In the genomic region with DNA sequence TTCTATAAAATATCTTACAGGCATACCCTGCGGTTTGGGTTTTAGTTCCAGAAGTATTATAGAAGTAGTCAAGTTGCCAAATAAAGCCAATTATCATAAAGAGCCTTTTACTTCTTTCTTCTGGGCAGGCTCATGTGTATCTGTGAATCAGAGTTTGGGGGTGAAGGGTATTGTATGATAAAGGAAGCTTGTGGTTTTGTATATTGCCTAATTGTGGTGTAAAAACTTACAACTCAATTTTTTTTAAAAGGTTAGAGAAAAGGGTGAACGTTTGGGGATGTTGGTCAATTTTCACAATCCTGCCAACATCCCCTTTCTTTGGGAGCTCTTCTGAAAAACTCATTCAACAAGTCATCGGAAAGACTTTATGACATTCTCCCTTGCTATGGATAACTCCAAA, we compare ENCODE assay signal across 23 mouse cellular contexts.
DNase-seq lines count a peak whose midpoint lies in the region; ATAC-seq and TF ChIP-seq lines count a peak whose summit lies in the region.
"Had no signal": no experiment of that assay in that cellular context is flagged by ENCODE, and none has a peak within 500 bp of the region (broad histone marks: within the 10 kb centered on the region; RNA-seq: fewer than 3 reads in every experiment).

No protein-coding gene starts in this region.

- no peaks in the 10 kb centered on the region for H3K9me3 ChIP-seq in hindbrain, embryonic 14.5 days (ENCODE audit: control insufficient read depth, low read length)
- H3K9me3 ChIP-seq: embryonic facial prominence, embryonic 13.5 days; embryonic facial prominence, embryonic 15.5 days; forebrain, embryonic 12.5 days had no signal

- no peaks in the 10 kb centered on the region for H3K4me1 ChIP-seq in hindbrain, embryonic 14.5 days (replicated peaks; ENCODE audit: control insufficient read depth, insufficient read depth, low read length)
- H3K4me1 ChIP-seq: embryonic facial prominence, embryonic 13.5 days; embryonic facial prominence, embryonic 15.5 days; forebrain, embryonic 10.5 days; forebrain, embryonic 12.5 days had no signal

- no peak overlapping the region for H3K4me2 ChIP-seq in hindbrain, embryonic 14.5 days (replicated peaks)
- H3K4me2 ChIP-seq: embryonic facial prominence, embryonic 13.5 days; embryonic facial prominence, embryonic 15.5 days; forebrain, embryonic 12.5 days had no signal

- ATAC-seq in megakaryocyte progenitor cell, adult 5-6 weeks (replicated peaks; ENCODE audit: poor library complexity), result peak; percentile 55
- no peak for ATAC-seq in hindbrain, embryonic 14.5 days (ENCODE audit: low FRiP score)
- ATAC-seq: forebrain, embryonic 14.5 days; forebrain, embryonic 16.5 days had no signal

- H3ac ChIP-seq in C2C12 (ENCODE audit: control insufficient read depth, insufficient read length, low read depth), result no peak overlapping the region

- 96% methylated on average over 3 of the region's 3 CpGs for WGBS in hindbrain, embryonic 14.5 days

- DNase-seq in urinary bladder, adult 18-20 months (ENCODE audit: low spot score in 2 of 2), result no peak
- no peak for DNase-seq in layer of hippocampus, postnatal 10 days (ENCODE audit: low spot score in 2 of 2)
- no peak for DNase-seq in hindbrain, embryonic 14.5 days (ENCODE audit: low spot score)
- DNase-seq: adrenal gland, adult 2 months; adrenal gland, postnatal 10 days; adrenal gland, postnatal 25 days; B cell, adult 2 months; cerebellum, adult 11 months; cerebellum, adult 18-20 months; cerebellum, adult 8-10 months; cerebellum, adult 9-11 months; cerebellum, postnatal 14 days; cerebellum, postnatal 36 days; embryo, embryonic 11 days had no signal

- H3K9ac ChIP-seq in hindbrain, embryonic 14.5 days, result no peak overlapping the region
- H3K9ac ChIP-seq: embryonic facial prominence, embryonic 13.5 days; embryonic facial prominence, embryonic 15.5 days; forebrain, embryonic 12.5 days had no signal

- no peak for TF ChIP-seq CTCF in C2C12 (IDR thresholded peaks at IDR 0.05; ENCODE audit: control insufficient read depth, insufficient read depth, insufficient read length)

- no peaks in the 10 kb centered on the region for H3K79me2 ChIP-seq in C2C12 (ENCODE audit: control insufficient read depth, insufficient read depth)

- no peaks in the 10 kb centered on the region for H3K27me3 ChIP-seq in C2C12 (ENCODE audit: control insufficient read depth, insufficient read depth, insufficient read length)
- no peaks in the 10 kb centered on the region for H3K27me3 ChIP-seq in hindbrain, embryonic 14.5 days (ENCODE audit: control insufficient read depth, insufficient read depth, low read length)
- H3K27me3 ChIP-seq: embryonic facial prominence, embryonic 13.5 days; embryonic facial prominence, embryonic 15.5 days; forebrain, embryonic 12.5 days had no signal

- H3K4me3 ChIP-seq in C2C12 (ENCODE audit: insufficient read depth, poor library complexity, severe bottlenecking), result no peak overlapping the region
- no peak overlapping the region for H3K4me3 ChIP-seq in hindbrain, embryonic 14.5 days (replicated peaks; ENCODE audit: low read length)
- H3K4me3 ChIP-seq: embryonic facial prominence, embryonic 13.5 days; embryonic facial prominence, embryonic 15.5 days; erythroblast, embryonic 14.5 days; forebrain, embryonic 10.5 days; forebrain, embryonic 12.5 days had no signal

- no peaks in the 10 kb centered on the region for H3K36me3 ChIP-seq in C2C12 (ENCODE audit: control insufficient read depth, insufficient read depth)
- no peaks in the 10 kb centered on the region for H3K36me3 ChIP-seq in hindbrain, embryonic 14.5 days (replicated peaks; ENCODE audit: control insufficient read depth, insufficient read depth)
- H3K36me3 ChIP-seq: embryonic facial prominence, embryonic 13.5 days; embryonic facial prominence, embryonic 15.5 days; forebrain, embryonic 10.5 days; forebrain, embryonic 12.5 days had no signal

- H3K27ac ChIP-seq in hindbrain, embryonic 14.5 days, result no peak overlapping the region
- H3K27ac ChIP-seq: embryonic facial prominence, embryonic 13.5 days; embryonic facial prominence, embryonic 15.5 days; forebrain, embryonic 10.5 days; forebrain, embryonic 12.5 days had no signal

- no peaks in the 10 kb centered on the region for H3K79me3 ChIP-seq in C2C12 (ENCODE audit: low read depth)

TF ChIP-seq in C2C12, 6 proteins besides CTCF, POLR2A, EP300 and RAD21:
- TF ChIP-seq USF1 (IDR thresholded peaks at IDR 0.05; ENCODE audit: low read depth), result no peak
- TF ChIP-seq MYOG (IDR thresholded peaks at IDR 0.05; ENCODE audit: control insufficient read depth, extremely low read depth, insufficient read length), result no peak
- peak; percentile 85 for TF ChIP-seq CEBPB (IDR thresholded peaks at IDR 0.05; ENCODE audit: low read depth)
